Mouse (Mus musculus) limb, embryonic 10.5 days (tissue): ENCODE measurements around the gene Elf3. TPM values are rescaled to one million over a fixed set of nuclear protein-coding genes. Genes with fewer than 3 reads are reported as not detected.
"Not testable (repeated sequence)": the region's sequence is repeated elsewhere in the genome, so short reads cannot be mapped to it uniquely, and the experiment has no call there.

Source experiments
- DNase-seq: peaks from one replicate; pipeline ENCODE4 v3.0.0-alpha.2; 2017; ENCODE audit warnings: low spot score
- H3K27ac ChIP-seq: fragments of 300-500 bp; sonication (generic); 2 replicates; pipeline ENCODE4 v1.5.1; 2016; ENCODE audit warnings: mild to moderate bottlenecking
- H3K27me3 ChIP-seq: fragments of 300-500 bp; sonication (generic); 2 replicates; pipeline ENCODE4 v1.6.1; 2016; ENCODE audit warnings: low read depth, mild to moderate bottlenecking; ENCODE audit not compliant: poor library complexity, severe bottlenecking
- H3K36me3 ChIP-seq: fragments of 300-500 bp; sonication (generic); 2 replicates; pipeline ENCODE4 v1.6.1; 2016; ENCODE audit warnings: mild to moderate bottlenecking, moderate library complexity
- H3K4me1 ChIP-seq: fragments of 300-500 bp; sonication (generic); 2 replicates; pipeline ENCODE4 v1.6.1; 2016
- H3K4me3 ChIP-seq: fragments of 300-500 bp; sonication (generic); 2 replicates; pipeline ENCODE4 v1.5.1; 2016; ENCODE audit warnings: mild to moderate bottlenecking, moderate library complexity
- H3K9me3 ChIP-seq: fragments of 300-500 bp; sonication (generic); replicated peaks from 2 replicates; pipeline ENCODE4 v1.6.1; 2016; ENCODE audit warnings: mild to moderate bottlenecking
- WGBS: fragments of 180-500 bp; shearing (Covaris S2); methylation state at CpG from one replicate; pipeline ENCODE4 v1.1.7; 2016; 5-methylcytosine and 5-hydroxymethylcytosine counted together
- polyA plus RNA-seq: library from polyadenylated mRNA; unstranded; fragments of >200 nt; fragmentation: Nextera tagmentation; extraction: Ambion mirVana; gene quantifications from 2 replicates; pipeline ENCODE4 v1.2.1, GENCODE M21; 2016

The Elf3 gene
- polyA plus RNA-seq, 1 experiment from 2014 or later, result 8.8 TPM

DNA sequence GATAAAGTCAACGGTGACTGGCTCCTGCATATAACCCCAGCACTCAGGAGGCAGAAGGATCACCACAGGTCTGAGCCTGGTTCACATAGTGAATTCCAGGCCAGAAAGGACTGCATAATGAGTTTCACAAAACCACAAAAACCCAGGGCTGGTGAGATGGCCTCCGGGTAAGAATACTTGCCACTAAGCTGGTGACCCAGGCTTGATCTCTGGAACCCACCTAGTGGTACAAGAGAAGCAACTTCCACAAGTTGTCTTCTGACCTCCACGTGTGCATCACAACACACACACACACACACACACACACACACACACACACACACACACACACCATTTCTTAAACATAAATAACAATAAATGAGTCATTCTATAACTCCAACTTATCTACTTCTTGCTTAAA, 4.0 kb upstream of the Elf3 start:
- H3K4me3 ChIP-seq, result no peak overlapping the region
- no peak for DNase-seq
- peaks cover 63% of the 10 kb centered on the region for H3K36me3 ChIP-seq
- H3K27me3 ChIP-seq, result no peaks in the 10 kb centered on the region
- H3K27ac ChIP-seq, result no peak overlapping the region
- H3K9me3 ChIP-seq, result no peaks in the 10 kb centered on the region
- H3K4me1 ChIP-seq, result peaks cover 21% of the 10 kb centered on the region
- 91% methylated on average over 3 of the region's 3 CpGs for WGBS

DNA sequence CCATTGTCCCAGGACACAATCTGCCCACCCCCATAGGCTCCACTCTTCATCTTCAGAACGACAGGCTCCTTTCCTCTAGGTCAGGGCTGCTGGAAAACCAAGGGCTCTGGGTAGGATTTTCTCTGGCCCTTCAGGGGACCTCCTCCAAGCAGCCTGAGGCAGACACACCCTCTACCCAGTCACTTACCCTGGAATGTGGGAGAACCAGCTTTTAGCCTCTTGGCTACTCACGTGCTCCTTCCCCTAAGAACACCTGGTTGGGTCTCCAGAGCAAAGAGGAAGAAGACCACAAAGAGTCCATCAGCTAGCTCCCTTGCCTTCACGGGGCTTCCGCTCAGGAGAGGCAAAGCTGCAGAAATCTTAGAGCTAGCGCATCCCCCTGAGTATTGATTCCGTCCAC, 2.6 kb upstream of the Elf3 start:
- H3K9me3 ChIP-seq, result no peaks in the 10 kb centered on the region
- H3K27ac ChIP-seq, result 0 out of 2 replicates have a peak overlapping the region, but pooled peaks have one; percentile 12
- 75% methylated on average over 6 of the region's 6 CpGs for WGBS
- H3K36me3 ChIP-seq, result peaks cover 49% of the 10 kb centered on the region
- no peak overlapping the region for H3K4me3 ChIP-seq
- DNase-seq, result no peak
- peaks cover 25% of the 10 kb centered on the region for H3K4me1 ChIP-seq
- no peaks in the 10 kb centered on the region for H3K27me3 ChIP-seq

DNA sequence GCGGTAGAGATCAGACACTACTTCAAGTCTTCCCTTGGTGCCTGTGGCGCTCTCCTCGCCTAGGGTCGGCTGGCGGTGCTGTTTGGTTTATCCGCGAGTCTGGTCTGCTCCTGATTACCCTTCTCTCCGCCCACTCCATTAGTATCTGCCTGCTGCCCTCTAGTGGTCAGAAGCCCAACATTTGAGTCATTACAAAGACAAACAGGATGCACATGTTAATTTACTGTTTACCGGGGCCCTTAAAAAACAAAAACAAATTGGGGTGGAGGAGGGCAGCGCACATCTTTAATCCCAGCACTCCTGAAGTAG, 714 bp upstream of the Elf3 start:
- no peaks in the 10 kb centered on the region for H3K9me3 ChIP-seq
- H3K36me3 ChIP-seq, result peaks cover 30% of the 10 kb centered on the region
- H3K4me3 ChIP-seq, result peak overlapping the region; percentile 50
- peak; percentile 92 for DNase-seq
- H3K27ac ChIP-seq, result peak overlapping the region; percentile 82
- no peaks in the 10 kb centered on the region for H3K27me3 ChIP-seq
- WGBS, result under 1% methylated on average over 10 of the region's 10 CpGs
- peaks cover 37% of the 10 kb centered on the region for H3K4me1 ChIP-seq

DNA sequence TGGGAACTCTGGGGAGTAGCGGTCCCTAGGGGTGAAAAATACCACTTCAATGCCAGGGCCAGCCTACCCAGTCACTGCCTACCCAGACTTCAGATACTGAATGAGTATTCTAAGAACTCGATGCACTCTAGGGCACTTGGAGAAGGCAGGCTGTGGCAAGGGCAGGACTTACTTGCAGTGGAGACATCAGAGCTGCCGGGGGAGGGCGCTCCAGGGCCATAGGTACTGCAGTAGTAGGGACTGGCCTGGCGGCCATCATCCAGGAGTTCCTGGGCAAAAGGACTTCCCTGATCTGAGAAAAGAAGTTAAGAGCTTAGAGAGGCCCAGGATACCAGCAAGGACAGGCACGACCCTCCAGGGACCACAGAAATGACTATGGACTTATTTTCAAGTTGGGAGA, 2.1 kb downstream of the Elf3 start:
- H3K4me3 ChIP-seq, result no peak overlapping the region
- no peak overlapping the region for H3K27ac ChIP-seq
- peaks cover 2% of the 10 kb centered on the region for H3K36me3 ChIP-seq
- no peaks in the 10 kb centered on the region for H3K9me3 ChIP-seq
- DNase-seq, result no peak
- H3K4me1 ChIP-seq, result peaks cover 56% of the 10 kb centered on the region
- no peaks in the 10 kb centered on the region for H3K27me3 ChIP-seq
- 78% methylated on average over 6 of the region's 6 CpGs for WGBS

DNA sequence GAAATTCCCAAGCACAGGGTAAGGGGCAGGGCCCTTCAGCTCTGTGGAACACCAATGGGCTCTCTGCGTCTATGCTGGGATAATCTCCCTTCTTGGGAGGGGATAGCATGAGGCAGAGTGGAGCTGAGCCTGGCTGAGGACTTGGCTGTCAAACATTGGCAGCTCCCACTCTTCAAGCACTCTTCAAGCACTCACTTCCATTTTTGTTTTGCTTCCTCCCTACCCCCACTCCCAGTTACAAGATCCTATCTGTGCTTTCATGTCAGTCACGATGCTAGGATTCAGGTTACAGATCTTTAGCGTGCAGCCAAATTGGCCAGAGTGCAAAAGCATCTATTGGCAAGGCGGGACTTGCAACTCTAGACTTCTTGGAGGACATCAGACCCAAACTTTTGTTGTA, 5.5 kb downstream of the Elf3 start:
- no peaks in the 10 kb centered on the region; the same call in 1 of the 2 replicates for H3K36me3 ChIP-seq
- H3K27ac ChIP-seq, result no peak overlapping the region
- no peak overlapping the region for H3K4me3 ChIP-seq
- no peak for DNase-seq
- 46% methylated on average over 4 of the region's 4 CpGs for WGBS
- peaks cover 52% of the 10 kb centered on the region for H3K4me1 ChIP-seq
- H3K9me3 ChIP-seq, result no peaks in the 10 kb centered on the region
- H3K27me3 ChIP-seq, result peaks cover 23% of the 10 kb centered on the region

DNA sequence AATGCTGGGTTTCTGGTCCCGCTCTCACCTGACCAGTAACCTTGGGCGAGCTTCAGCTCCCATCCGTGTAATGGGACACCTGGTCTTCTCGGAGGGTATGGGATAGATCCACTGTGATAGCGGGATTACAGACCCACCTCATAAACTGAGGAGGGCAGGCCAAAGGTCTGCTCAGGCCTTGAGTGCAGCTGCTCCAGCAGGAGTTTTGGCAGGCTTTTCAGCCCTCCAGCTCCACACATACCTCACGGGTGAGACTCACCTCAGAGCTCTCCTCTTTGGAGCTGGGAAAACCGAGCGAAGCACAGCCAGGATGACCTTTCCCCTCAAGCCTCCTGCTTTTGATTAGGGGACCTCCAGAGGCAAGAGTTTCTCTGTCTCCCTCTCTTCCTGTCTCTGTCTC, 7.0 kb downstream of the Elf3 start:
- whole genome bisulfite sequencing, result 62% methylated on average over 8 of the region's 8 CpGs
- Histone ChIP-seq H3K4me1 (peaks cover 46% of the 10 kb centered on the region), H3K27ac (peak overlapping the region; percentile 42), H3K9me3 (no peaks in the 10 kb centered on the region), H3K36me3 (no peaks in the 10 kb centered on the region; the same call in 1 of the 2 replicates), H3K27me3 (peaks cover 28% of the 10 kb centered on the region), H3K4me3 (no peak overlapping the region)
- DNase-seq, result no peak

DNA sequence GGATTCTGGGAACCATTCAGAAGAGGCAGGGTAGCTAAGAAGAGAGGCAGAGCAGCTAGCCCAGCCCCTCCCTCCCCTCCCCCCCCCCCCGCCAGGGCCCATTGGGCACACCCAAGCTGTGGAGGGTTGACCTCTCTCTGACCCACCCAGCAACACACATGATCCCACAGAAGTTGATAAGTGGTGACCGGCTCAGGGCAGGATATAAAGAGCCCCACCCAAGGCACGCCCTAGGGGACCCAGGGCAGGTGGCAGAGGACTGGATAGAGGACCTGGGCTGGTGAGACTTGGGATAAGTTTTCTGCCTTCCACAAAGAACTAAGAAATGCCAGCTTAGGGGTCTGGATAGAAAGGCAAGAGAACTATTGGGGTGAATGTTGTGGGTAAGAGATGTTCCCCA, 7.7 kb downstream of the Elf3 start:
- no peak for DNase-seq
- WGBS, result 79% methylated on average over 2 of the region's 3 CpGs
- peaks cover 42% of the 10 kb centered on the region for H3K4me1 ChIP-seq
- peaks cover 28% of the 10 kb centered on the region for H3K27me3 ChIP-seq
- H3K4me3 ChIP-seq, result no peak overlapping the region
- no peaks in the 10 kb centered on the region for H3K9me3 ChIP-seq
- no peaks in the 10 kb centered on the region; the same call in 1 of the 2 replicates for H3K36me3 ChIP-seq
- no peak overlapping the region for H3K27ac ChIP-seq

DNA sequence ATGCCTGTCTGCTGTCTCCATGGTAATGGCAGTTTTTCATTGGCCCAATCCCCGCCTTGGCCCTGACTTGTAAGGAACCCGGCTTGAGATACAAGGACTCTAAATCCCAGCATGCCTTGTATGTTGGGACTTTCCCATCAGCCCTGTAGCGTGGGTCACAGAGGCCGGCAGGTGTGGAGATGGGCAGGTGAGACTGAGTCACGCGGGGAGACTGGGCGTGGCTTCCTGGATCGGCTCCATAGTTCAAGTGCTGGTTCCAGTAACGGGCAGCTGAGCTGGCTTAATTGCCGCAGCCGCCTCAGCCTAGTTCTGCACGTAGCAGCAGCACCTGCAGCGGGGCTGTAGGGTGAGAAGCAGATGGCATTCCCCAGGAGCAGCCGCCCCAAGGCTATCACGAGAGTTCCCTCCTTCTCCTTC, 9.9 kb downstream of the Elf3 start:
- Histone ChIP-seq H3K4me3 (peak overlapping the region; percentile 29), H3K27me3 (peaks cover 28% of the 10 kb centered on the region), H3K9me3 (no peaks in the 10 kb centered on the region), H3K27ac (no peak overlapping the region; the same call in 1 of the 2 replicates), H3K4me1 (peaks cover 27% of the 10 kb centered on the region), H3K36me3 (no peaks in the 10 kb centered on the region)
- WGBS, result 4% methylated on average over 15 of the region's 15 CpGs
- no peak for DNase-seq

DNA sequence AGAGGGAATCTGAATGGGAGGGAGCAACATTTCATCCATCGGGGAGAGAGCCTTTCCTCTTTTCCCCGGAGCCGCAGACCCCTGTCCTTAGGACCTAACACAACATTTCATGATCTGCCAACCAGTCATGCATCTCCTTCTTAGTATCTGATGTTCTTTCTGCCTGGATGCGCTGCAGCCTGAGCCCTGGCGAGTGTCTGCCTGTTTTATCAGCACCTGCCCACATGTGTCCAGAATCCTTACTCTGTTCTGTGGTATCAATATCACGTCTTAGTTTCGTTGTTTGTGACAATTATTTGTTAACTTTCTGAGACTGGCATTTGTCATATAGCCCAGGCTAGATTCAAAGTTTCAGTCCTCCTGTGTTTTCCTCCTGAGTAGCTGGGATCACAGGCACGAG, 14.4 kb downstream of the Elf3 start:
- 87% methylated on average over 8 of the region's 8 CpGs for WGBS
- no peaks in the 10 kb centered on the region for H3K36me3 ChIP-seq
- no peak overlapping the region for H3K4me3 ChIP-seq
- peaks cover 17% of the 10 kb centered on the region for H3K27me3 ChIP-seq
- H3K27ac ChIP-seq, result no peak overlapping the region
- no peak for DNase-seq
- H3K4me1 ChIP-seq, result peaks cover 6% of the 10 kb centered on the region
- H3K9me3 ChIP-seq, result no peaks in the 10 kb centered on the region

DNA sequence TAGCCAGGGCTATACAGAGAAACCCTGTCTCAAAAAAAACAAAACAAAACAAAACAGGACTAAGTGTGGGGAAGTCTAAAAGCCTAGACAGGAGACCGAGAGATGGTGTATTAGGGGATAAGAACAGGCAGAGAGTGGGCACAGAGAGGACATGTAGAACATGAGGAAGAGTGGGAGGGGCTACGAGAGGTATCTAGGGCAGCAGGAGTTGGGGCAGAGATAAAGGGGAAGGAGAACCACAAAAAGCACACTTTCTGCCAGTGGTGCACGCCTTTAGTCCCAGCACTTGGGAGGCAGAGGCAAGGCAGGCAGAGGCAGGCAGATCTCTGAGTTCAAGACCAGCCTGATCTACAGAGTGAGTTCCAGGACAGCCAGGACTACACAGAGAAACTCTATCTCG, 18.2 kb downstream of the Elf3 start:
- H3K4me3 ChIP-seq, H3K36me3 ChIP-seq, H3K9me3 ChIP-seq, H3K4me1 ChIP-seq, H3K27ac ChIP-seq, DNase-seq, H3K27me3 ChIP-seq: not testable (repeated sequence)
- WGBS, result 87% methylated on average over 4 of the region's 4 CpGs

DNA sequence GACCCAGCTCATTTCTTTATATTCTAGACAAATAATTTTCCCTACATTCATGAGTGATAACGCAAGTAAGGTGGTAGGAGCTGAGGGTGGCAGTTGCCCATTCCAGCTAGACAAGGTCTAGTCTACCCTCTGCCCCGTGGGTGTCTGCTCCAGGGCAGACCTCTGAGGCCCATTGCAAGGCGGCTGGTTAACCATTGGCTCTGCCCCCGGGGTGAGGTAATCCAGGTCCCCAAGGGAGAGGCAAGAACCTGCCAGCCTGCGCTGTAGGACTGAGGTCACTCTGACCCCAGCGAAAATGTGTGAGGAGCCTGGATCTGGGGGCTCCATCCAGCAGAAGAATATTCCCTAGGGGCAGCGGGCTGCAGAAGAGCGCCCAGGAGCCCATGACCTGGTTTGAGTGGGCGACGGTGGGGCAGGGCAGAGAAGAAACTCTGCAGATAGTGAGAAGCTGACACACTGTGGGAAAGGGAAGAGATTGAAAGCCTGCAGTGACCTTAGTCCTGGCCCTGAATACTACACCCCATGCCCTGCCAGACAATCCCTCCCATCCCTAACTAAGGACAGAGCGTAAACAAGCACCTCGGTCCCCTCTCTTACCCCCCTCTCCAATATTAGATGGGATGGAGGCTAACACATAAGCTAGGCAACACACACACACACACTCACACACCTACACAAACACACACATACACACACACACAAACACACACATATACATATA, 21.1 kb downstream of the Elf3 start:
- no peaks in the 10 kb centered on the region for H3K36me3 ChIP-seq
- no peaks in the 10 kb centered on the region for H3K4me1 ChIP-seq
- 72% methylated on average over 12 of the region's 12 CpGs for WGBS
- no peaks in the 10 kb centered on the region for H3K27me3 ChIP-seq
- no peak overlapping the region for H3K27ac ChIP-seq
- no peak overlapping the region for H3K4me3 ChIP-seq
- no peaks in the 10 kb centered on the region for H3K9me3 ChIP-seq
- no peak for DNase-seq

DNA sequence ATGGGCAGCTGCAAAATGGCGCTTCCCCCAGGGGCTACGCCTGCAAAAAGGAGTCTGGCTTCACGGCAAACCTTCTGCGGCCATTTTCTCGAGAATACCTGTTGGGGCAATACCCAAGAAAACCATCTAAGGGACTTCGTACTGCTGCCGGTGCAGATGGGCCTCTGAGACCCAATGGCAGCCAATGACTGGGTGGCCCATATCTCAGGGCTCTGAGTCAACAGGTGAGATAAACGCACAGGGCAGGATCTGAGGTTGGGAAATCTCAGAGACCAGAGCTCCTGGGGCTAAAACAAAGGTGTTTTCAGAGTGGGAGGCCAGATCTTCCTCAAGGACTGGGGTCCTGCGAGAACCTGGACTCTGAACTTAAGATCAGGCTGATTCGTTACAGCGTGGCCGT, 23.6 kb downstream of the Elf3 start:
- DNase-seq, result no peak
- H3K4me1 ChIP-seq, result no peaks in the 10 kb centered on the region
- no peak overlapping the region for H3K27ac ChIP-seq
- no peaks in the 10 kb centered on the region for H3K27me3 ChIP-seq
- WGBS, result 88% methylated on average over 12 of the region's 12 CpGs
- no peaks in the 10 kb centered on the region for H3K9me3 ChIP-seq
- no peaks in the 10 kb centered on the region for H3K36me3 ChIP-seq
- H3K4me3 ChIP-seq, result no peak overlapping the region

DNA sequence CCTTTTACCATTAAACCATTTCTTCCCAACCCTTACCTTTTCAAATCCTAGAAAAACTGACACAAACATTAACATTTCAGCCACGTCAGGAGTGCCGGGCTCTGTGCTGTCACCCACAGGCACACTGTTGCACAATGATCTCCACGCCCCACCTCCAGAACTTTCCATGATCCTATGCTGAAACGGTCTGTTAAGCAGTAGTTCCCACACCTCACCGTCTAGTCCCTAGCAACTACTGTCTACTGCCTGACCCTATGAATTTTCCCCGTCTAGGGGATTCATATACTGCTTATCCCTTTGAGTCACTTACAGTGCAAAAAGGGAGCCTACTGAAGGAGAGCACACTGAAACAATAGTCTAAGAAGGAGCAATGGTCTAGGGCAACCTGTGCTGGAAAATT, 24.4 kb downstream of the Elf3 start:
- 94% methylated on average over 6 of the region's 6 CpGs for WGBS
- Histone ChIP-seq H3K4me1 (no peaks in the 10 kb centered on the region), H3K27ac (no peak overlapping the region), H3K36me3 (no peaks in the 10 kb centered on the region), H3K27me3 (no peaks in the 10 kb centered on the region), H3K9me3 (no peaks in the 10 kb centered on the region), H3K4me3 (no peak overlapping the region)
- DNase-seq, result no peak

DNA sequence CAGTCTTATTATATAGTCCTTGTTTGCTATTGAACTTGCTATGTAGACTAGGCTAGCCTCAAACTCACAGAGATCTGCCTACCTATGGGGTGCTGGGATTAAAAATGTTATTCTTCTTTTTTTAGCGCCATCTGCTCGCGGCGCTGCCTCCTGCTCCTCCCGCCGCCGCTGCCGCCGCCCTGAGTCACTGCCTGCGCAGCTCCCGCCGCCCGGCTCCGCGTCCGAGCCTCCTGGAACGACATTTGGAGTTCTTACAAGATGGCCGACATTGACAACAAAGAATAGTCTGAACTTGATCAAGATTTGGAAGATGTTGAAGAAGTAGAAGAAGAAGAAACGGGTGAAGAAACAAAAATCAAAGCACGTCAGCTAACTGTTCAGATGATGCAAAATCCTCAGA, 26.5 kb downstream of the Elf3 start:
- not testable (repeated sequence) for H3K9me3 ChIP-seq, DNase-seq, H3K27me3 ChIP-seq, H3K27ac ChIP-seq, H3K4me1 ChIP-seq, H3K36me3 ChIP-seq, H3K4me3 ChIP-seq
- 77% methylated on average over 20 of the region's 20 CpGs for WGBS
